Mouse (Mus musculus) intestine, embryonic 14.5 days (tissue): ENCODE results near the gene Plcb1. TPM values are rescaled to one million over a fixed set of nuclear protein-coding genes. Genes with fewer than 3 reads are reported as not detected.

Source experiments
- ATAC-seq: fragments of 200-750 bp; cut with Nextera tagmentation; replicated peaks from 2 replicates; pipeline ENCODE4 v1.8.0; 2017; ENCODE audit warnings: low read depth, moderate number of reproducible peaks, moderate TSS enrichment, moderate library complexity; ENCODE audit not compliant: low FRiP score, low TSS enrichment
- DNase-seq: peaks from one replicate; pipeline ENCODE4 v3.0.0-alpha.2; 2018; ENCODE audit warnings: low spot score
- H3K27ac ChIP-seq: fragments of 300-500 bp; sonication (generic); 2 replicates; pipeline ENCODE4 v1.5.1; 2014; ENCODE audit warnings: low read depth, mild to moderate bottlenecking, control low read depth
- H3K27me3 ChIP-seq: fragments of 300-500 bp; sonication (generic); replicated peaks from 2 replicates; pipeline ENCODE4 v1.6.1; 2014; ENCODE audit warnings: low read length, control low read depth; ENCODE audit not compliant: control insufficient read depth, insufficient read depth
- H3K36me3 ChIP-seq: fragments of 300-500 bp; sonication (generic); 2 replicates; pipeline ENCODE4 v1.6.1; 2014; ENCODE audit warnings: low read length, control low read depth; ENCODE audit not compliant: control insufficient read depth, insufficient read depth
- H3K4me1 ChIP-seq: fragments of 300-500 bp; sonication (generic); replicated peaks from 2 replicates; pipeline ENCODE4 v1.6.1; 2014; ENCODE audit warnings: low read length, control low read depth, mixed read lengths; ENCODE audit not compliant: control insufficient read depth, insufficient read depth
- H3K4me2 ChIP-seq: fragments of 300-500 bp; sonication (generic); 2 replicates; pipeline ENCODE4 v1.6.1; 2014; ENCODE audit warnings: low read length
- H3K4me3 ChIP-seq: fragments of 300-500 bp; sonication (generic); 2 replicates; pipeline ENCODE4 v1.5.1; 2014; ENCODE audit warnings: low read depth, low read length, control low read depth, mixed read lengths
- H3K9ac ChIP-seq: fragments of 300-500 bp; sonication (generic); 2 replicates; pipeline ENCODE4 v1.6.1; 2014; ENCODE audit warnings: mild to moderate bottlenecking, low read length
- H3K9me3 ChIP-seq: fragments of 300-500 bp; sonication (generic); 2 replicates; pipeline ENCODE4 v1.6.1; 2016; ENCODE audit warnings: low read length, control low read depth; ENCODE audit not compliant: control insufficient read depth
- WGBS: fragments of 180-500 bp; shearing (Covaris S2); extraction: QIAGEN DNeasy Blood & Tissue Kit; methylation state at CpG from one replicate; pipeline ENCODE4 v1.1.7; 2014; 5-methylcytosine and 5-hydroxymethylcytosine counted together
- polyA plus RNA-seq: library from polyadenylated mRNA; unstranded; fragments of >200 nt; fragmentation: Nextera tagmentation; extraction: Ambion mirVana; gene quantifications from 2 replicates; pipeline ENCODE4 v1.2.1, GENCODE M21; 2014

Plcb1 gene
- polyA plus RNA-seq, 1 experiment from 2014 or later: 14.0 TPM

DNA sequence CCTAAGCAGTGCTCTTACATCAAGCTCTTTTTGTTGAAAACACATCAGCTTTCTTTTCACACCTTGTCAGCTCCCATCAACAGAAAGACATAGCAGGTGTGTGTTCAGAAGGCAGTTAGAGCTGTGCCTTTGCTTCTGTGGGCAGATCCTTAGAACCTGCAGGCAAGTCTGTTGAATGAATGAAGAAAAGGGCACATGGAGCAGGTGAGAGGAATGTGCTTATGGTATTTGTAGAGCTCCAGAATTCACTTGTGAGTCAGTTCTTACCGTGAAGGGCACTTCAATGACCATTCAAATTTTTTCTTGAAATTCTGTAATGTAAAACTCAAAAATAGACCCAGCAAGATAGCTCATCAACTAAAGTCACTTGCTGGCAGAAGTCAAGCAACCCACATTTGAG, 423.0 kb downstream of the Plcb1 start:
- Histone ChIP-seq H3K36me3 (no peaks in the 10 kb centered on the region), H3K9ac (no peak overlapping the region), H3K27ac (no peak overlapping the region), H3K27me3 (no peaks in the 10 kb centered on the region), H3K4me1 (no peaks in the 10 kb centered on the region), H3K9me3 (no peaks in the 10 kb centered on the region), H3K4me3 (no peak overlapping the region), H3K4me2 (no peak overlapping the region)
- ATAC-seq: no peak
- DNase-seq: no peak
- WGBS: 96% methylated on average over 1 of the region's 1 CpGs

DNA sequence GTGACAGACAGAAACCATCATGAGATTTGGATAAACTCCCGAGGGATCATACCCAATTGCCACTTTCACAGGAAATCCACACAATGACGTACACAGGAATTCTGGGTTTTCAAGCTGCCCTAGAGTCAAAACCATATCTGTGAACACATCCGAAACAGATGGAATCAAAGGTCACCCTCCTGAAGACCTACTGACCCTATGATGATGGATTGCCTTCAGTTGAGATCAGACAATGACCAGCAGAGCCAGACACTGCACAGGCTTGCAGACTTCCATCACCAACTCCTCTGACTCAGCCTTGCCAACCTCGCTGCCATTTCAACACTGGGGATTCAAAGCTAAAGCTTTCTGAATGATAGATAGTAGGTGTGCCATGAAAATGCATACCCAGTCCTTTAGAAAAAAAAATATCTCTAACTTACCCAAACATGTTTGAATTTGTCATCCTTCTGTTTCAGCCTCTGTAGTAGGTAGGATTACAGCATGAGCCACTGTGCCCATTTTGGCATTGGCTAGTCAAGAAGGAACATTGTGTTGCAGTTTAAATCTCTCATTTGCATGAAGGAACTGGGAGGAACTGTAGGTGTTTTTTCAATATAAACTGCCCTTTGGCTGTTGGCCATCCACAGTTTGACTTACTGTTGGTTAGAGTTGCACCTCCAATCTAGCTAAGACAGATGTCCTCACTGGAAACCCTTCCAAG, 429.0 kb downstream of the Plcb1 start:
- DNase-seq (no peak), ATAC-seq (no peak)
- Histone ChIP-seq H3K4me2 (no peak overlapping the region), H3K27me3 (no peaks in the 10 kb centered on the region), H3K4me3 (no peak overlapping the region), H3K9me3 (no peaks in the 10 kb centered on the region), H3K36me3 (no peaks in the 10 kb centered on the region), H3K27ac (no peak overlapping the region), H3K4me1 (no peaks in the 10 kb centered on the region), H3K9ac (no peak overlapping the region)
- WGBS: 42% methylated on average over 4 of the region's 4 CpGs

DNA sequence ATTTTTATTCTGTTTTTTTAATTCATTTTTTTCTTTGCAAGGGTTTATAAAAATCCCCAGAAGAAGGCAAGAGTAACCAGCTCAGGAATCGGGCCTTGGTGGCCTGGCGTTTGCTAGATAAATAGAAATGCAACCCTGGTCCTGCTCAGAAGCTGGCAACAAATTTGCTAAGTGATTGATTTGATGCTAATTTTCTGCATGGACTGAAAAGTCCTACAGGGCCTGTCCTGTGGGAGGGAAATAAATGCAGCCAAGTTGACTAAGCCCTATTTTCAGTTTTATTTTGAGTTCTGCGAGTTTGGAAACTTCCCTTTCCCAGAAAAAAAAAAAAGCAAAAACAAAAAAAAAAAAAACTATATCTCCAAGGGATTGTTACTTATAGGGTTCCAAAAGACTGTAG, 433.5 kb downstream of the Plcb1 start:
- H3K4me1 ChIP-seq: no peaks in the 10 kb centered on the region
- no peaks in the 10 kb centered on the region for H3K27me3 ChIP-seq
- H3K4me2 ChIP-seq: no peak overlapping the region
- no peak overlapping the region for H3K9ac ChIP-seq
- DNase-seq: no peak
- no peak overlapping the region for H3K4me3 ChIP-seq
- H3K9me3 ChIP-seq: no peaks in the 10 kb centered on the region
- 75% methylated on average over 3 of the region's 3 CpGs for WGBS
- H3K27ac ChIP-seq: no peak overlapping the region
- ATAC-seq: no peak
- H3K36me3 ChIP-seq: no peaks in the 10 kb centered on the region

DNA sequence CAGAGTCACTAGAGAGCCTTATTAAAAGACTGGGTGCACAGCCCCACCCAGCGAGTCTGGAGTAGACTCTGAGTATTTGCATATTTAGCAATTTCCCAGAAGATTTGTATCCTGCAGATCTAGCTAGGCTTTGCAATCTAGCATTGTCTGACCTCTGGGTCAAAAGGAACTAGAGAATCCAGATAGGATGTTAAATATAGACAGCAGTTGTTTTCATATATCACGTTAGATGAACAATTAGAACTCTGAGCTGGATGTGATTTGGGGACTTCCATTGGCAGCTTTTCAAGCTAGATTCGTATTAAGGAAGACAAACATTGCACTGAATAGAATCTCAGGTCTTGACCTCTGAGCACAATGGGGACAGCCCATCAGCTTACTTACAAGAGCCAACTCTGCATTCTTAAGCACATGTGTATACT, 439.7 kb downstream of the Plcb1 start:
- Histone ChIP-seq H3K27me3 (no peaks in the 10 kb centered on the region), H3K4me3 (no peak overlapping the region), H3K4me2 (no peak overlapping the region), H3K36me3 (no peaks in the 10 kb centered on the region), H3K27ac (no peak overlapping the region), H3K9me3 (no peaks in the 10 kb centered on the region), H3K9ac (no peak overlapping the region), H3K4me1 (no peaks in the 10 kb centered on the region)
- DNase-seq (no peak), ATAC-seq (no peak)
- 67% methylated on average over 3 of the region's 3 CpGs for WGBS

DNA sequence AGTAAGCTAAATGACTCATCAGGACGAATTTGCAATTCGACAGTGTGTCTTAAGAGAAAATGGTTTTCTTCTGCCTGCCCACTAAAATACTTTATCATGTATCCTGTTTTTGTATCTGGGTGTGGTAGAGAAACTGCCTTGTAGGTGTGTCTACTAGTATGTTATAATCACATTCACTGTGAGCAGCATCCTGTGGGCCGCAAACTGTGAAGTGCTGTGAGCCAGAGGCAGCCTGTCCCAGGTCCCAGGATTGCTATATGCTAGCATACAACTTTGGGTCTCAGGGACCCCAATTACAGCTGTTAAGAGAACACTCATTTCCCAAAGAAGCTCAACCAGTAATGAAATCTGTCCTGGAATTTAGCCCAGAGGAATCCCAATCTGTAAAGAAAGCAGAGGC, 444.4 kb downstream of the Plcb1 start:
- 79% methylated on average over 3 of the region's 3 CpGs for WGBS
- H3K9ac ChIP-seq: no peak overlapping the region
- ATAC-seq: no peak

DNA sequence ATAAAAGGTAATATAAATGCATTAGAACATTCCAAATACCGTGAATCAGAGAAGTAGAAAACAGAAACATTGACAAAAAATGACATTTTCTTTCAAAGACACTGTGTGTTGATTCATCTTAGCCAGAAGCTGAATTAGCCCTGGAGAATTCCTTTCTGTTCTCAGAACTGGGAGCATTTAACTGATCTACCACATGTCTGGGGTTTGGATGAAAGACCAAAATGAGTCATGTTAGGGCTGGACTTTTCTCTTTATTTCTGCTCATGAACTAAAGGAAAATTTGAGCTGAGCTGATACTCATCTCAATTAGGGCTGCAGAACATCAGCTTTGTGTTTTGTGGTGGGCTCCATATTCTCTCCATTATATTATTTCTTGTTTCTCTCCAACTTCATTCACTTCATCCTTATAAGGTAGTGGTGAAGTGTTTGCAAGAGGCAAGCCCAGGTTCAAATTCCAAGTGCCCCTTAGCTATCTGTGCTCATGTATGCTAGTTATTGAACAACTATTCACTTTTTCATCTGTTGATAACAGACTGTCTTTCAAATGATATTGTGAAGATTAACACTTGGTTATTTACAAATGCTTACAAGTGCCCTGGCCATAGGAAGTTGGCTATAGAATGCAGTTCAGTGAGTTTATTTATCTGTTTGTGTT, 456.9 kb downstream of the Plcb1 start:
- Histone ChIP-seq H3K9ac (no peak overlapping the region), H3K4me1 (no peaks in the 10 kb centered on the region; the same call in 1 of the 2 replicates), H3K4me3 (no peak overlapping the region), H3K9me3 (no peaks in the 10 kb centered on the region), H3K27ac (no peak overlapping the region), H3K36me3 (no peaks in the 10 kb centered on the region), H3K27me3 (no peaks in the 10 kb centered on the region), H3K4me2 (no peak overlapping the region)
- 89% methylated on average over 1 of the region's 1 CpGs for WGBS
- no peak for ATAC-seq
- DNase-seq: no peak

More for the DNA sequence above, 444.4 kb downstream of the Plcb1 start:
- H3K4me1 ChIP-seq: no peaks in the 10 kb centered on the region
- no peak for DNase-seq
- H3K4me2 ChIP-seq: no peak overlapping the region
- no peaks in the 10 kb centered on the region for H3K9me3 ChIP-seq
- no peak overlapping the region for H3K4me3 ChIP-seq
- no peak overlapping the region for H3K27ac ChIP-seq
- H3K36me3 ChIP-seq: no peaks in the 10 kb centered on the region
- H3K27me3 ChIP-seq: no peaks in the 10 kb centered on the region

DNA sequence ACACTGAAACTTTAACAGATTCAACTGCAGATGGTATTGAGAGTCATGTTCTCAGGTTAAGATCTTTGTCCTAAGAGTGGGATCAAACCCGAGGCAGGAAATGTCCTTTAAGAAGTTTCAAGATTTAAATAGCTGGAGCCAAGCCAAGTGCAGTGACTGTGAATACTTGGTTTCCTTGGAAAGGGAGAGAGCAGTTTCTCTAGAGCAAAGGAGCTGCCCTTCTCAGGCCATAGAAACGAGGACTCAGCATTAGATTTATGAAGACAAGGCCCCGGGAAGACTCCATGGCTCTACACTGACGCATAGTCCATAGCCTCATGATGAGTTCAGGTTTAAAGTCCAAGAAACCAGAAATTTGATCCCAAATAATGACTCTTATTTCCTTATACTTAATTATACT, 457.9 kb downstream of the Plcb1 start:
- 48% methylated on average over 4 of the region's 4 CpGs for WGBS
- Histone ChIP-seq H3K36me3 (no peaks in the 10 kb centered on the region), H3K9ac (no peak overlapping the region), H3K9me3 (no peaks in the 10 kb centered on the region), H3K4me1 (no peaks in the 10 kb centered on the region; the same call in 1 of the 2 replicates), H3K27me3 (no peaks in the 10 kb centered on the region), H3K4me2 (no peak overlapping the region), H3K4me3 (no peak overlapping the region), H3K27ac (no peak overlapping the region)
- DNase-seq: no peak
- no peak for ATAC-seq

DNA sequence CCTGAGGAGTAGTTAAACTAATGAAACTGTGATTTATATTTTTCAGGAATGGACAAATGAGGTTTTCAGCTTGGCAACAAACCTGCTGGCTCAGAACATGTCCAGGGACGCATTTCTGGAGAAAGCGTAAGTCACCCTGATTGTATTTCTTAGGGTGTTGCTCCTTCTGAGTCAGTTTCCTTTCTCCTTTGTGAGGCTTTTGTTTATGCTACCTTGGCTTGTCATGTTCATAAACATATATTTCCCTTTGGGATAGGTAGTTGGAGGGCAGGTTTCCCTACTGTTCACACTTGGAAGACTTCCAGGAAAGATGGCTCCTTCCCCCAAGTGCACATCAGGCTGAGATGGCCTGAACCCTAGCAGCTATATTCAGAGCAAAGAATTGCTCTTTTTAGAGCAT, 464.1 kb downstream of the Plcb1 start:
- DNase-seq (no peak), ATAC-seq (no peak)
- Histone ChIP-seq H3K4me2 (no peak overlapping the region), H3K27me3 (no peaks in the 10 kb centered on the region), H3K9me3 (no peaks in the 10 kb centered on the region), H3K27ac (no peak overlapping the region), H3K4me3 (no peak overlapping the region), H3K9ac (no peak overlapping the region), H3K4me1 (no peaks in the 10 kb centered on the region), H3K36me3 (no peaks in the 10 kb centered on the region)
- 79% methylated on average over 2 of the region's 2 CpGs for whole genome bisulfite sequencing

DNA sequence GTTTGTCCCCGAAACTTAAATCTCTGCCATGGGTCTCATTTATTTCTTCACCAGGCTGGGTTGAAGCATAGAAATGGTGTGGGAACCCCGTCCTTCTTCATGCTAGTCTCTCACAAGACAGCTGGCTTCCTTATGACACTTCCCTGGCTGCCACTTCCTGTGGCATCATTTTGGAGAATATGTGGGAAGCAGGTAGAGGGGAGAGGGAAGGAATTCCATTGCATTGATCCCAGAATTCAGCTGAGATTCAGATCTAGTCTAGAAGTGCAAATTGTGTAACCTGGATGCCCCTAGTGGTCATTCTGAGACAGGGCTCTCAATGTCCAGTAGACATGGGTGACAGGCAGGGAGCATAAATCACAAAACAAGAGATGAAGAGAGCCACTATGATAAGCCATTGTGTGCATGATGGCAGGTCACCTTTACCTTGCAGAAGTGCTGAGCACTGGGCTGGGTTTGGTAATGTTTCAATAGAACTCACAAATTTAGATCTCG, 466.0 kb downstream of the Plcb1 start:
- no peak for DNase-seq
- no peaks in the 10 kb centered on the region for H3K27me3 ChIP-seq
- H3K36me3 ChIP-seq: no peaks in the 10 kb centered on the region
- no peak overlapping the region for H3K27ac ChIP-seq
- H3K4me3 ChIP-seq: no peak overlapping the region
- no peak overlapping the region for H3K4me2 ChIP-seq
- H3K9ac ChIP-seq: no peak overlapping the region
- ATAC-seq: no peak
- no peaks in the 10 kb centered on the region for H3K4me1 ChIP-seq
- H3K9me3 ChIP-seq: no peaks in the 10 kb centered on the region
- 87% methylated on average over 3 of the region's 3 CpGs for WGBS
